ENCODE assay signal across 19 mouse cellular contexts in the genomic region with DNA sequence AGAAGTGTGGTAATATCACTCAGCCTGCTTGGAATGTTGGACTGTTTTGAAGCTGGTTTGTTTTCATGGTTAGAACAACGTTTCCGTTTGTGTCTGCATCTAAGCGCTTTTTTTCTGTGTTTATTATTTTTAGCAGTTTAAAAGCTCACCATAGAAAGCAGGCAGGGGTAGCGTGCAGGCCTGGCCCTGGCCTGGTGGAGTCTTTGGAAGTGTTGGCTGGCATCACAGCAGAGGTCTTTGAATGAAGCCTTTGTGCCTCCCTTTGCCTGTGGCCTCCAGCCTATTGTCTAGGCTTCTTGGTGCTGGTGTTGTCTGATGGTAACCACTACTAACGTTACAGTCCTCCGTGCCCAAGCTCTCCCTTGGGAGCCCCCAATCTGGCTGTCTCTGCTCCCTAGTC.
DNase-seq lines count a peak whose midpoint lies in the region; TF ChIP-seq lines count a peak whose summit lies in the region.
"Had no signal": no experiment of that assay in that cellular context is flagged by ENCODE, and none has a peak within 500 bp of the region (broad histone marks: within the 10 kb centered on the region; RNA-seq: fewer than 3 reads in every experiment).

No protein-coding gene starts in this region.

- no peak for DNase-seq in gastrocnemius, adult 2 months
- no peak for DNase-seq in gastrocnemius, adult 18-20 months (ENCODE audit: low spot score)
- no peak for DNase-seq in left cerebral cortex, adult 2 months (ENCODE audit: extremely low spot score in 1 of 2, low spot score in 2 of 2)
- no peak for DNase-seq in left cerebral cortex, postnatal 14 days (ENCODE audit: low spot score in 2 of 2)
- peak; percentile 9 for DNase-seq in brain, embryonic 14.5 days (ENCODE audit: low read depth)
- peak; percentile 11 to 32 for DNase-seq in layer of hippocampus, postnatal 14 days (ENCODE audit: low spot score in 2 of 2)
- no peak for DNase-seq in ovary, postnatal 36 days (ENCODE audit: low spot score)
- DNase-seq: adrenal gland, postnatal 36 days; B cell, adult 2 months; cerebellum, adult 18-20 months; cerebellum, postnatal 25 days; gastrocnemius, postnatal 10 days; kidney, adult 11 months; liver, postnatal 0 days; right cerebral cortex, postnatal 14 days; spleen, adult 18-20 months had no signal

- no peak for TF ChIP-seq POLR2A in brain, embryonic 14.5 days (IDR thresholded peaks at IDR 0.05; ENCODE audit: borderline replicate concordance, extremely low read depth, insufficient read depth, insufficient read length, poor library complexity, severe bottlenecking)

- no peak overlapping the region for H3K4me3 ChIP-seq in gastrocnemius, adult 2 months
- no peak overlapping the region for H3K4me3 ChIP-seq in left cerebral cortex, adult 2 months
- H3K4me3 ChIP-seq: embryonic facial prominence, embryonic 13.5 days; kidney, embryonic 15.5 days; limb, embryonic 12.5 days had no signal

- no peak for TF ChIP-seq CTCF in gastrocnemius, adult 2 months (IDR thresholded peaks at IDR 0.05)
- no peak for TF ChIP-seq CTCF in left cerebral cortex, adult 2 months (IDR thresholded peaks at IDR 0.05)
- TF ChIP-seq CTCF in brain, embryonic 14.5 days (IDR thresholded peaks at IDR 0.05; ENCODE audit: borderline replicate concordance, extremely low read depth, insufficient read depth, insufficient read length), result no peak

- intact Hi-C loops in gastrocnemius, adult 2 months (cut with DNase I), result loop anchor here (5.0 kb wide), 1 partner anchor 45 kb away; no protein-coding TSS in a partner anchor
- intact Hi-C loops in left cerebral cortex, adult 2 months (cut with DNase I), result no loop called here
- intact Hi-C loops in left cerebral cortex, postnatal 14 days (cut with DNase I), result no loop called here

- peak overlapping the region; percentile 1; the same call in 1 of the 2 replicates for H3K27ac ChIP-seq in gastrocnemius, adult 2 months
- H3K27ac ChIP-seq in left cerebral cortex, adult 2 months, result 0 out of 2 replicates have a peak overlapping the region, but pooled peaks have one; percentile 30
- H3K27ac ChIP-seq: embryonic facial prominence, embryonic 13.5 days; kidney, embryonic 15.5 days; limb, embryonic 12.5 days had no signal

Comparison
In these comparisons a context has a peak if more than half of its experiments do, and no peak if none do; other contexts are left out.
1. DNase-seq: peak in brain, embryonic 14.5 days (single experiment) and layer of hippocampus, postnatal 14 days (2 of 2); none in gastrocnemius, adult 2 months (single experiment), gastrocnemius, adult 18-20 months (single experiment), left cerebral cortex, adult 2 months (0 of 2), left cerebral cortex, postnatal 14 days (0 of 2) and ovary, postnatal 36 days (single experiment).